Mouse (Mus musculus) ES-E14 (cell line): ENCODE data around the gene Acp5.

Experiments
- CHD2 ChIP-seq: IDR thresholded peaks from 2 replicates; pipeline ENCODE4 v1.6.1; 2014; ENCODE audit warnings: mild to moderate bottlenecking, low read depth, low read length, inconsistent platforms
- HCFC1 ChIP-seq: IDR thresholded peaks from 2 replicates; pipeline ENCODE4 v1.6.1; 2012; ENCODE audit warnings: low read length, inconsistent platforms, borderline replicate concordance; ENCODE audit not compliant: insufficient read depth
- MAFK ChIP-seq: IDR thresholded peaks from 2 replicates; pipeline ENCODE4 v1.6.1; 2014; ENCODE audit warnings: mild to moderate bottlenecking, low read depth, low read length, inconsistent platforms; ENCODE audit not compliant: insufficient read depth
- ZC3H11A ChIP-seq: IDR thresholded peaks from 2 replicates; pipeline ENCODE4 v1.6.1; 2012; ENCODE audit warnings: low read depth, mild to moderate bottlenecking, inconsistent platforms, low read length, borderline replicate concordance
- ZNF384 ChIP-seq: IDR thresholded peaks from 2 replicates; pipeline ENCODE4 v1.6.1; 2012; ENCODE audit warnings: low read depth, low read length, inconsistent platforms

DNA sequence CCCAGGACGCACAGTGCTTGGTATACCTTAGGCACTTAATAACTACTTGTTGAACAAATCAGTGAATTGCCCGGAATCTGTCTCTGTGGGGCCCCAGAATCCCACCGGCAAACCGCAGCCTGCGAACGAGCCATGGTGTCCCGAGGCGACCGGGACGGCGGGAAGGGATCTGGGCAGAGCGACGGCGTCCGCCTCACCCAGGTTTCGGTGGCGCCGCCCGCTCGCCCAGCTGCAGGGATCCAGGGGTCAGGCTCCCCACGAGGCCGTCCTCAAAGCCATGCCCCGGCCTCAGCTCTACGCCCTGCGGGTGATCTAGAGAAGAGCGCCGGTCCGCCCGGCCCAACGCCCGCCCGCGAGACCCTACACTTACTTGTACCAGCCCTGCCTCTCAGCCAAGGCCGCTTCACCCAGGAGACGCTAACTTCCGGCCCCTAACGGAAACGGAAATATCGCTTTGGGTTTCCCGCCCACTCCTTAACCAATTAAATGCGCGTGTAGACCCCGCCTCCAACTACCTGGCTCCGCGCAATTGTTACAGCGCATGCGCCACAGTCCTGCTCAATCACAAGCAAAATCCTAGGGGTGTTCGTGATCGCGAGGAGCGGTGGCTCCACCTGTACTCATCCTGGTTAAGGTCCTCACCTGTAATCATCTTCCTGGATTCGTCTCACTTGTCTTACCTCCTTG lies 18.6 kb downstream of the Acp5 start, which contains the start of gene Elof1:
- TF ChIP-seq CHD2 = no peak
- TF ChIP-seq ZC3H11A = no peak
- no peak for TF ChIP-seq MAFK
- TF ChIP-seq ZNF384 = no peak
- no peak for TF ChIP-seq HCFC1
